Mouse (Mus musculus) thymus, postnatal 36 days (tissue): Measurements from ENCODE around the gene Mpnd.

Source experiments
- DNase-seq, 2 experiments: peaks; one replicate each; pipeline ENCODE4 v3.0.0; 2022; ENCODE audit warnings: mixed read lengths in 2 of 2

Mpnd gene

DNA sequence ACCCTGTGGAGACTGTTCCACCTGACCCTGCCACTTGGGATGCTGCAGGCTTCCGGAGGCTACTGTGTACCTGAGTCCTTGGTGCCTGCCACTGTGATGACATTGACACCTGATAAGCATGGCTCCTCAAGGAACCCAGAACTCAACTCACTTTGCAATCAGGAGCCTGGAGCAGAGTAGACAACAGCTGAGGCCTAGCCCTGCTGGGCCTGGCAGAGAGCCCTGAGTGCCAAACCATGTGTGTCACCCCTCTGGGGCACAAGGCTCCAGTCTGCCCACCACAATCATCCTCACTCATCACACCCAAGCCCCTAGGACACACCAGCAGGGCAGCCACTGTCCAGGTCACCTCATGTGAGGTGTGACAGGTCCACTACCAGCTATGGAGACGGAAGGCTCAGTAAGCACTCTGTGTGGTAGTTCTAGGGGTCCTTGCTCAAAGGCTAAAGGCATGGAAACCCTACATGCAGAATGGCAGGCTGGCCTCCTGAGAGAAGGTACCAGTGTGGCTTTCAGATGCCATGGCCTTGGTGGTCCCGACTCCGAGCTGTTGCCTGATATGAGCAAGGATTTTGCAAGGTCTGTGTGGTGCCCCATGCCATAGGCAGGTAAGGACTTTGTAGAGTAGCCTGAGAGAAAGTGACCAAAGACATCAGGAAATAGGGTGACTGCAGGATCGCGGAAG, 15.0 kb downstream of the Mpnd start:
- no peak for DNase-seq

DNA sequence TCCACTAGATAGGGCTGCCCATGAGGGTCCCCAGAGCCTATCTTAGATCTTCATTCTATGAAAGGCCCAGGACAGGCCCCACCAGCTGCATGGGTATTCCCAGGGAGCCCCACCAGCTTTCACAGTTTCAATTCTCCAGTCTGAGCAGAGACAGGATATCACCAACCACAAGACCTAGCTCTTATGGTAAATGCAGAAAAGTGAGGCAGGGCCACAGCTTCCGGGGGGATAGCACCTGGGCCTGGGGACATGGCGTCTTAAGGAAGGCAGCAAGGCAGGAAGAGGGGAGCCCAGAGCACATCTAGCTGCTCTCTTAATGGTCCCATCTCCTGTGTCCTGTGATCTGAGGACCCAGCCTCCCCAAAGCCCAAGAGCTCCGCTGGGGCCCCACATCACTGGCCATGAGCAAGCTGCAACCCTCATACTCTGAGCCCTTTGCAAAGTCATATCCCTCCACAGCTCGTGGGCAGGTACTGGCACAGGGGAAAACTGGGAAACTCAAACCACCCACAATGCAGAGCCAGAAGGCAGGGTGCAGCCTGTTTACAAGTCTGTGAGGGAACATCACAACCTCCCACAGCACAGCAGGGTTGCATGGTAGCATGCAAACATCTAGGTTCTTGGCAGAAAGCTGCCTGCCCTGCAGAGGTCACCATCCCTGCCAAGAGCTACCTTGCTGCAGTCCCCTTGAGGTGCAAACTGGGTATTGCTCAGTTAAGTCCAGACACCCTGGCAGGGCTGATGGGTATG, 15.8 kb downstream of the Mpnd start:
- DNase-seq: peak; percentile 74 to 87

DNA sequence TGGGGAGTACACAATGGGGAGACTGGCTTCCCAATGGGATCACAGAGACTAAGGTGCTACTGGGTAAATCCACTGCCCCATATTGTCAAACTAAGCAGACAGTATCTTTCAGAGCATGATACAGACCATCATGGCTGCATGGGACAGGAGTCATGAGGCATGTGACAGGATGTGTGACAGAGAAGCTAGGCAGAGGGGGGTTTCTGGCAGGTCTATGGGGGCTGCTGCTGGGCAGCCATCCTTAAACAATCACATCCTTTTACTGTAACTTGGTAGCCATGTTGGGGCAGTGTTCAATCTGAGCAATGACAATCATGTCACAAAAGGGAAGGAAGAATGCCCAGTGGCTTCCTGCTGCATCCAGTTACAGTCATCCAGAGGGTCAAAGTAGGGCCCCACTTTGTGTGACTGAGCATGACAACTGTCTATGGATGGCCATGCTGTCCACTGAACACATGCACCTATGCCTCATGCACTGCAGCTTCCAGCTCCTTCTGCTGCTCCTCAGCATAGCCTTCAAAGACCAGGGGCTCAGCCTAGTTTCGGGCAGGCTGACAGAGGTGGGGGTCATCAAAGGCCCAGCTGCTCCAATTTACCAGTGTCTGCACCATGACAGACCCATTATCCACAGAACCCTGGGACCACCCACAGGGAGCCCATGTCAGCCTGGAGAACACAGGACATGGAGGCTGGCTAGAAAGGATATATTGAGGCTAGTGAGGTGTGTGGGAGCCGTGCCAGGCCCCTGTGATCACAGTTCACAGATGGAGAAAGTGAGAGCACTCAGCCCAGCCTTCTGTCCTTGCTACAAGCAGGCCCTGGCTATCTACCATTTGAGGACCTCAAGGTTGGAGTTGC, 16.8 kb downstream of the Mpnd start:
- DNase-seq: no peak

- DNase-seq: no peak
Observed at GRCm38 (mm10) chr17:56022989-56023290, 17.4 kb downstream of the Mpnd start.

- DNase-seq: no peak
Observed at GRCm38 (mm10) chr17:56023386-56023785, 17.9 kb downstream of the Mpnd start.

DNA sequence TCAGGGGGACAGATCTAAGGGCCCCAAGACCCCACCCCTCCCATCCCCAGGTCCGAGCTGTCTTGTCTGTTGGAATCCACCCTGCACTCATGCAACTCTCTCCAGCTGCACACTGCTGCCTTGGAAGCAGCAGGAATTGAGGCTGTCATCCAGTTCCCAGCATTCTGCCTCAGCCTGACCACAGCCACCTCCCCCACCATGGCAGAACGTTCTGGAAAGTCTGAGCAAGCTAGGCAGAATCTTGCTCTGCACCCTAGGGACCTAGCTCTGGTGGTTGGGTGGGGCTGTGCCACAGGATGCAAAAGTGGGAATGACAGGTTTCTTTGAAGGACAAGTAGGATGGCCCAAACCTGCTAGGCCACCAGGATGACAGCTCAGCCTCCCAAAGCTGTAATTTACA, 19.0 kb downstream of the Mpnd start:
- DNase-seq: no peak

- DNase-seq: no peak
Observed at GRCm38 (mm10) chr17:56024931-56025330, 19.4 kb downstream of the Mpnd start.

DNA sequence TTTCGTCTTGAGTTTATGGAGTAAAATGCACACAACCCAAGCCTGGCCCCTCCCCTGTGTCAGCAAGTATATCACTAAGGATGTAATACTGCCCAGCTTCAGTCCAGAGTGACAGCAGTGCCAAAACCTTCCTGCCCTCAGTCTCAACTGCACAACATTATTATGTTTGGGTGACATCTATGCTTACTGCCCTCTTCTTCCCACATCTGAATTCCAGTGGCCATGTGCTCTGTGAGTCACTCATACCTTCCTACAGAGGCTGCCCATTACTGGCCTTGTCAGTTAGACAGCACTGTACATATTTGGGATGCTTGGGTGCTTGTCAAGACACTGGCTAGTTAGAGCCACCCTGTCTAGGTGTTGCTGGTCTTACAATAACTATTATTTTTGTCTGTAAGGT, 20.8 kb downstream of the Mpnd start:
- DNase-seq: no peak

DNA sequence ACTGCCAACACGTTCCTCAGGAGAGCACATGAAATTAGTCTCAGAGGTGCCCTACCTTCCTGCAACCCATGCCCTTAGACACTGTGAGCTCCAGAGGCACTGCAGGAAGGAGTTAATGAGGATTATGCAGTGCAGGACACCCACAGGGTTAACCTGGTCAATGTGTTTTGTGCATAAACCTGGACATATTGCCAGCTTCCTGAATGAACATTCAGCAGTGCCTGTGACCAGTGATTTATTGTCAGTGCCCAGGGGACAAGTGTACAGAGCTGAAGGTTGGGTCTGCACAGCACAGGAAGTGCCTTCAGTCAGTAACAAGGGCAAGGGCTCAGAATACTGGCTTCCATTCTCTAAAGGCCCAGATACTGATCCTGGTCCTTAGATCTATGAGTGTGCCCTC, 21.4 kb downstream of the Mpnd start:
- no peak for DNase-seq

- DNase-seq: no peak
Observed at GRCm38 (mm10) chr17:56027801-56028441, 22.4 kb downstream of the Mpnd start.

- no peak for DNase-seq
Observed at GRCm38 (mm10) chr17:56030238-56030870, 24.8 kb downstream of the Mpnd start.

- peak in 1 of 2 experiments; percentile 58 for DNase-seq
Observed at GRCm38 (mm10) chr17:56030919-56031318, 25.4 kb downstream of the Mpnd start.

GRCm38 (mm10) chr17:56031431-56031830, 25.9 kb downstream of the Mpnd start:
- no peak for DNase-seq

- DNase-seq: no peak
Observed at GRCm38 (mm10) chr17:56032127-56032733, 26.7 kb downstream of the Mpnd start.

DNA sequence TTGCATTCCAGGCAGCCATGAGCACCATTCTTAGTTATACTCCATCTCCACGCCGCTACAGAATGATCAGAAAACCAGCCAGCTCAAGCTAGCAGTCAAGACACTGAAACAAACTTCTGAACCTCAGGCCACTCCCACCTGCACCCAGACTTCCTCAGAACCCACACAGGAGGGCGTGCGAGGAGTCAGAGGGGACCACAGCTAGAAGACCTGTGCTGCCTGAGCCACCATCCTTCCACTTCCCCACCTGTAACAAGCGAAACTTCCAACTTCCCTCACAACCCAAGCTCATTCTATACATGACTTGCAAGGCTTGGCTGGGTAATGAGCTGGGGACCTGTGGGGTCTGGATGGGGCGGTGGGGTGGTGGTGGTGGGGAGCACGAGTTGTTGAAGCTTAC, 27.3 kb downstream of the Mpnd start:
- peak; percentile 60 to 71 for DNase-seq

DNA sequence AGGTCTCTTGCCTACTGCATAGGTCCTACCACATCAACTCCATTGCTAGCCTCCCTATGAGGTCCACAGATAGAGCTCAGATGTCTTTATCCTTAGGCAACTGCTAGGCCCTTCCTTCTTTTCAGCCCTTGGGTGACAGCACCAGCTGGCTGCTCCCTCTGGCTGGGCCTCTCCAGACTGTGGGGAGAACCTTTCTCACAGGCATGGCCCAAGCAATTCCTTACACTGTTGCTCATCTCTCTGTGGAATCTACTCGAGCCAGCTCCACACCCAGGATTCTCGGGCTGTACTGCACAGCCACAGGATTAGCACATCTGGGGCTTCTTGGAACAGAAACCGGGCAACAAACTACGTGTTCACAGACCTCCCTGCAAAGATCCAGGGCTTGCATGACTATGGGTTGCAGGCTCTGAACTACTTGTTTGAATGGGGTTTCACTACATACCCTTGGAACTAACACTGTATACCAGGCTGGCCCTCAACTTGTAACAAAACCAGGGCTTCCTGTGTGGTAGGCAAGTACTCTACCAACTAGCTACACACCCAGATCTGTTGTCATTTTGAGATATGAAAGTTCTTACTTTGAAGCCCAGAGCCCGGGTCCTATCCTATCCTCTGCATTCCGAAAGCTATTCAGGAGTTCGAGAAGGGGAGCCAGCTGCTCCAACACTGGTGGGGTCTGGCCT, 28.7 kb downstream of the Mpnd start:
- DNase-seq: no peak

GRCm38 (mm10) chr17:56034726-56035100, 29.2 kb downstream of the Mpnd start:
- no peak for DNase-seq

- DNase-seq: no peak
Observed at GRCm38 (mm10) chr17:56035216-56035615, 29.7 kb downstream of the Mpnd start.

- DNase-seq: peak; percentile 99 to 100
Observed at GRCm38 (mm10) chr17:56036176-56036900, 30.8 kb downstream of the Mpnd start, which contains the start of gene Sh3gl1. Gene Sh3gl1 (minus strand): TSS chr17:56036635.

DNA sequence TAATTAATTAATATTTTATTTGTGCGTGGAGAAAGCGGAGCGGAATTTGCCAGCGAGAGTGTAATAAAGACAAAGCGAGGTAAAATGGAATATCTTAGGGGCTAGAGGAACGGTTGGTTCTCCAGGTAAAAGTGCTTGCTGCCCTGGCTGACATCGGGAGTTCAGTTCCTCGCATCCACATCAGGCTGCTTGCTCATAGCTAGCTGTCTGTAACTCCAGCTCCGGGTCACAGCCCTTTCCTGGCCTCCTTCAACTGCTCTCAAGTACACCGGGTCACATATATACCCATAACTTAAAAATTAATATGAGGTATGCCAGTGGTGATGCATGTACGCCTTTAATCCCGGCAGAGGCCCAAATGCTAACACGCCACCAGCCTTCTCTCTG, 31.4 kb downstream of the Mpnd start:
- DNase-seq: no peak
